Mouse (Mus musculus) ES-Bruce4 (cell line): ENCODE data around the gene Perp.

ENCODE experiments used
- CTCF ChIP-seq: IDR thresholded peaks from one replicate; pipeline ENCODE4 v1.8.1; 2011; ENCODE audit warnings: low read depth, low read length
- EP300 ChIP-seq: IDR thresholded peaks from 2 replicates; pipeline ENCODE4 v1.6.1; 2011; ENCODE audit warnings: low read depth, low read length; ENCODE audit not compliant: insufficient read depth
- POLR2A ChIP-seq: IDR thresholded peaks from one replicate; pipeline ENCODE4 v1.8.1; 2011; ENCODE audit warnings: low read length; ENCODE audit not compliant: insufficient read depth

- TF ChIP-seq CTCF (no peak), POLR2A (no peak), EP300 (no peak)
Observed at GRCm38 (mm10) chr10:18830359-18830758, 14.5 kb upstream of the Perp start.
